Mouse (Mus musculus) heart, adult 18-20 months (tissue): ENCODE results near the gene Zfp668. TPM values are rescaled to one million over a fixed set of nuclear protein-coding genes. Genes with fewer than 3 reads are reported as not detected.
"Not testable (repeated sequence)": the region's sequence is repeated elsewhere in the genome, so short reads cannot be mapped to it uniquely, and the experiment has no call there.

ENCODE experiments used
- DNase-seq, 2 experiments: peaks; one replicate each; pipeline ENCODE4 v3.0.0; 2021 to 2022; ENCODE audit warnings: mixed read lengths in 1 of 2
- total RNA-seq, 2 experiments: library from RNA; stranded (reverse); gene quantifications; 2 replicates each; pipeline ENCODE4 v1.2.3; 2021

The Zfp668 gene
- total RNA-seq, 2 experiments from 2014 or later, result 3.4 to 4.1 TPM

DNA sequence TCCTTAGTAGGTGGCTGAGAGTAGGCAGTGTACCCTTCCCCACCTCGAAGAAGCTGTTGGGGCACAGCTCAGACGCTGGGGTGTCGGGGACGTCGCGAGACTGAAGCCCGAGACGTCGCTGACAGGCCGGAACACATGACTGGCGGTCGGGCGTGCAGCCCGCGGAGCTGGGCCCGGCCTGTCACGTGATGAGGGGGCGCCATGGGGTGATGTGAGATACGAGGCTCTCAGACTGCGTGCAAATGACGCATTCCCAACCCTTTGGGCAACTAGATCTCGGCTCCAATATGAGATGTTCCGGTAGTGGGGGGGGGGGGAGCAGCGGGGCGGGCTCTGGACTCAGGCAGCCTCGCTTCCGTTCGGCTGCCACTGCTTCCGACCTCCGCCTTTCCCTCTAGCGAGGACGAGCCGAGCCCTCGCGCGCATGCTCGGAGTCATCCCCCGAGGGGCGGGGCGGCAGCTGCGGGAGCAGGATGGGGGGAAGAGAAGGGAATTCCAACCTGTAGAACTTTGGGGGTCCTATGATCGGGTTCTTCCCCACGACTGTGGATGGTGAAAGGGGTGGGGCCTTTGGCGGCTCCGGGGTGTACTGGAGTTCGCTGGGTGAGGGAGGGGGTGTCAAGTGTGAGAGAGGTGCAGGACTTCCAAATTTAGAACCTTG is 35.2 kb downstream of the Zfp668 start:
- peak; percentile 95 to 96 for DNase-seq

GRCm38 (mm10) chr7:127840886-127841285 is 35.7 kb downstream of the Zfp668 start:
- DNase-seq, result peak in 1 of 2 experiments; percentile 55

DNA sequence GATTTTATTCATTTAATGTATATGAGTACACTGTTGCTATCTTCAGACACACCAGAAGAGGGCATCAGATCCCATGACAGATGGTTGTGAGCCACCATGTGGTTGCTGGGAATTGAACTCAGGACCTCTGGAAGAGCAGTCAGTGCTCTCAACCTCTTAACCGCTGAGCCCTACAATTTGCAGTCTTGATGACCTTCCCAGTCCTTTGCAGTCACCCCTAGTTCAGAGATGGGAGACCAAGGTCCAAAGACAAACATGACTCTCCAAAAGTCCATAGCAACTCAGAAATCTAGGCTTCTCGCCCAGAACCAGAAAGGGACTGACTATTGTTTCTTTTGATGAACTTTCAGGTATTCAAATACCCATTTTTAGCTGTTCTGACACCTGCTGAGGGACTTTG is 36.6 kb downstream of the Zfp668 start:
- DNase-seq, result not testable (repeated sequence)

DNA sequence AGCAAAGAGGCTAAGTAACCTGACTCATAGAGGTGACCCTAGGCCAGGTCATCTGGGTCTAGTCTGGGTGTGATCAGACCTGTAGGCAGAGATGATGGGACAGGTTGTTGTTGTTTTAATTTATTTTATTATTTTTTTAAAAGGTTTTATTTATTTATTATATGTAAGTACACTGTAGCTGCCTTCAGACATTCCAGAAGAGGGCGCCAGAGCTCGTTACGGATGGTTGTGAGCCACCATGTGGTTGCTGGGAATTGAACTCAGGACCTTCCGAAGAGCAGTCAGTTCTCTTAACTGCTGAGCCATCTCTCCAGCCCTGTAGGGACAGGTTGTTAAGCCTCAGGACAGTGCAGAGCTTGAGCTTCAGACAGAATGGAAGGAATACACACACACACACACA is 38.8 kb downstream of the Zfp668 start:
- not testable (repeated sequence) for DNase-seq

DNA sequence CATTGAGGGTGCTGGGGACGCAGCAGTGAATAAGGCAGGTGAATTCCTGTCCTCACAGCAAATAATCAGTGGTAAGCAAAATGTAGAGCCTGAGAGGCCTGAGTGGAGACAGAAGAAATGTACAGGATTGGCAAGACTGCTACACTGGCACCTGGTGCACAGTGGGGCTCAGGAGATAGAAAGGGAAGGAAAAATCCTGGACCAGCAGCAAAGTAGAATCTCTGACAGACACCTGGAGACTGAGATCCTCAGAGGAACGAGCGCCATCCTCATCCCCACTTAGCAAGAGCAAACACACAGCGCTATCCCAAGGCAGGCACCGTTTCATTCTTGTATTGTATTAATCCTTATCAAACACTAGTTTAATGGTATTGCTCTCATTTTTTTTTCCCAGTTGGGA is 39.2 kb downstream of the Zfp668 start:
- no peak for DNase-seq

- DNase-seq, result no peak
These were observed 41.1 kb downstream of the Zfp668 start for GRCm38 (mm10) chr7:127835550-127835949.

DNA sequence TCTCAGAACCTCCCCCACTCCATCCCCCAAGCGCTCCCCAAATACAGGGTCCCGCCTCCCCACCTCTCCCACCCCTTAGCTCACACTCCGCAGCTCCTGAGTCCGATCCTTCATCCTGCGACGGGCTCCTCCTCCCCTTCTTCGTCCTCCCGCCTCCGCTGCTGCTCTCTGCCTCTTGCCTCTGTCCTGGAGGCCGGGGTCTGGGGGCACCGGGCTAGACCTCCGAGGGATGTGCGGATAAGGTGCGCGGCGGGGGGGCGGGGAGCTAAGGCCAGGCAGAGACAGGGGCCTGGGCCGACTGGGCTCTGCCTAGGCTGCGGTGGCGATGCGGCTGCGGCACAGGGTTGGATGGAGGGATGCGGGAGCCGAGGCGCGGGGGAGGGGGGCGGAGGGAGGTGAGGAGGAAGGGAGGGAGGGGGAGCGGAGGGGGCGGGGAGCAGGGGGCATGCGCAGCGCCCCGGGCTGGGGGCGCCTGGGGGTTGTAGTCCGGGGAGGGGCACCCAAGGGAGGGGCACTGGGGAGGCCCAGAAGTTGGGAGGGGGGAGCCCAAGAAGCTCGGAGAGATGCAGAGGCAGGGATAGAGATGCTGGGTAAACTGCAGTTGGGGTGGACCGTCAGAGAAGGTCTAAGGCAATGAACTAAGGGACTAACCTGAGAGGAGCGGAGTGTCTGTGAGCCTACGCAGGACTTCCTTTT is 52.3 kb downstream of the Zfp668 start, which contains the start of the genes Stx4a and Stx1b:
TSS of gene Stx4a (plus strand) at position 119 of the 696 bp plus-strand sequence.
TSS of gene Stx1b (minus strand) at position 374 of the 696 bp plus-strand sequence.
- DNase-seq, result no peak

GRCm38 (mm10) chr7:127823236-127824171 is 53.1 kb downstream of the Zfp668 start:
- no peak for DNase-seq

DNA sequence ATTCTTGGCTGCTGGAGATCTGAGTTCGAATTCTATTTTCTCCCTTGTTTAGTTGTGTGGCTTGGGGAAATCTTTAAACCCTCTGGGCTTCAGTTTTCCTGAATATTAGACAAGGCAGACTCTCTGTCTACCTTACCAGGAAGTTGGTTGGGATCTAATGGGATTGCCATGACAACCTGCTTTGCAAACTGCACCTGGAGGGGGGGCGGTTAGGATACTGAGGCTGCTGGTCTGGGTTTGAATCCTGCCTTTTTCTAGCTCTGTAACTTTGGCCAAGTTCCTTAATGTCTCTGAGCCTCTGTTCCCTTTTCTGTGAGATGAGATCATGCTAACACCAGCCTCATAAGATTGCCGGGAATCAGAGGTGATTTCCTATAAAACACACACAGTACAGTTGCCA is 54.1 kb downstream of the Zfp668 start:
- no peak for DNase-seq

- no peak for DNase-seq
These were observed 55.7 kb downstream of the Zfp668 start for GRCm38 (mm10) chr7:127820836-127821509.

GRCm38 (mm10) chr7:127817776-127818175 is 58.9 kb downstream of the Zfp668 start:
- no peak for DNase-seq

DNA sequence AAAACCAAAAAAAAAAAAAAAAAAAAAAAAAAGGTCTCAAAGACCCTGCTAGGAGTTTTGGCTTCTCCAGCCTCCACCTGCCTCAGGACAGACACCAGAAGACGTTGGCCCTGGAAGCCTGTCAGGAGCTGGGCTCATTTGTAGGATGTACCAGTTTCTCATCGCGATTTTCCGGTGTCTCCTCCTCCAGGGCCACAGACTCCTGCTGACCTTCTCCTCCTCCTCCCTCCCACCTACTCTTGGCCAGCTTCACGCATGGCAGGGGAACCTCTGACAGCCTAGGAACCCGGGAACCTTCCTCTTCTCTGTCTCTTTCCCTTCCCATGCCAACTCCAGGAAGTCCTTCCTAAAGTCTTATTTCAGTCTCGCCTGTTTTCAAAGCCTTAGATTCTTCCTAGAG is 59.6 kb downstream of the Zfp668 start:
- DNase-seq, result no peak

DNA sequence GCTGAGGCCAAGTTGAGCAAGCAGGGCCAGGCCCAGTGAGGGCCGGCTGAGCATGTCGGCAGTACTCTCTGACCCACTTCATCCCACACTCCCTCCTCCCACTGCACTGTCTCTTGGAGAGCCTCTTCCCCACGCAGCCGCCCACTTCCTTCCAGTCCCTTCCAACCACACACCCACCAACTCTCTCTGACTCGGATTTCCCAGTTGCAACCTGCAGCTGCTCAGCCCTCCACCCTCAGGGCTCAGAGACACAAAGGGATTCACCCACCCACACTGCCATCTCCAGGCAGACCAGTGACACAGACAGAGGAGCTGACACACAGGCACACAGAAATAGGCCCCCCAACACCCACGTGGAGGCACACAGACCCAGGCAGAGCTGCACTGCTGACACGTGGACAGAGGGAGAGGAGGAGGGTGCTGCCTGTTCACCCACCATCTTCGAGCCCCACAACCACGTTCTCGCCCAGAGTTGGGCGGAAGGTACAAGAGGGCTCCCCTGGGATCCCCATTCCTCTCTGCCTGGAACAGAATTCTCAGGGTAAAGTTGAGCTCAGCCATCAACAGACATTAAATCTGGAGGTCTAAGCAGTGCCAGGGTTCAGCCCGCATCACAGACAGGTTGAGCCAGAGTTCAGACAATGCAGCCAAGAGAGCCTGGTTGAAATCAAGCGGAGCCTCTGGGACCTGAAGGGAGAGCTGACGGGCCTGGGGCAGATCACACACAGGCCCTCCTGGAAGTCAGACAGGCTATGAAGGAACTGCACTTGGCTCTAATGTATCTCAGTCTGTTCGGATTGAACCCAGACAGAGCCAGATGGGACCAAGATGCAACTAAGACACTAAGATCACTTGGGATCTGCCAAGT is 60.4 kb downstream of the Zfp668 start:
- DNase-seq, result peak; percentile 68 to 78

GRCm38 (mm10) chr7:127815116-127815665 is 61.4 kb downstream of the Zfp668 start:
- no peak for DNase-seq

GRCm38 (mm10) chr7:127814241-127814921 is 62.2 kb downstream of the Zfp668 start:
- peak; percentile 90 to 91 for DNase-seq

- DNase-seq, result peak in 1 of 2 experiments; percentile 69
These were observed 62.8 kb downstream of the Zfp668 start for GRCm38 (mm10) chr7:127813821-127814220.
